Comparison of ENCODE assay signal across 24 mouse cellular contexts in genomic region chr16:66824866-66825265, GRCm38 (mm10).
DNase-seq lines count a peak whose midpoint lies in the region; ATAC-seq and TF ChIP-seq lines count a peak whose summit lies in the region.
"Had no signal": no experiment of that assay in that cellular context is flagged by ENCODE, and none has a peak within 500 bp of the region (broad histone marks: within the 10 kb centered on the region; RNA-seq: fewer than 3 reads in every experiment).

No protein-coding gene starts in this region.

- intact Hi-C loops in left cerebral cortex, postnatal 4 days (cut with DNase I): no loop called here
- intact Hi-C loops in left cerebral cortex, postnatal 36 days (cut with DNase I): no loop called here

- H3K27ac ChIP-seq in forebrain, postnatal 0 days (ENCODE audit: low read depth, low read length): no peak overlapping the region
- no peak overlapping the region for H3K27ac ChIP-seq in forebrain, embryonic 10.5 days
- H3K27ac ChIP-seq: heart, embryonic 15.5 days; hindbrain, embryonic 10.5 days; hindbrain, embryonic 15.5 days had no signal

- H3K4me2 ChIP-seq in forebrain, postnatal 0 days (ENCODE audit: low read depth): no peak overlapping the region
- H3K4me2 ChIP-seq: heart, embryonic 12.5 days; heart, embryonic 15.5 days; hindbrain, embryonic 15.5 days had no signal

- H3K27me3 ChIP-seq in forebrain, postnatal 0 days (ENCODE audit: insufficient read depth, low read length): no peaks in the 10 kb centered on the region
- H3K27me3 ChIP-seq in forebrain, embryonic 10.5 days (ENCODE audit: poor library complexity, severe bottlenecking): no peaks in the 10 kb centered on the region
- H3K27me3 ChIP-seq: heart, embryonic 12.5 days; heart, embryonic 15.5 days; hindbrain, embryonic 15.5 days had no signal

- H3K4me1 ChIP-seq in forebrain, postnatal 0 days (ENCODE audit: insufficient read depth): no peaks in the 10 kb centered on the region
- H3K4me1 ChIP-seq in forebrain, embryonic 10.5 days: no peaks in the 10 kb centered on the region
- H3K4me1 ChIP-seq: heart, embryonic 12.5 days; heart, embryonic 15.5 days; hindbrain, embryonic 10.5 days; hindbrain, embryonic 15.5 days had no signal

- no peak overlapping the region for H3K9ac ChIP-seq in forebrain, postnatal 0 days
- H3K9ac ChIP-seq: heart, embryonic 12.5 days; heart, embryonic 15.5 days; hindbrain, embryonic 15.5 days had no signal

- TF ChIP-seq CTCF in forebrain, postnatal 0 days (IDR thresholded peaks at IDR 0.05; ENCODE audit: low read depth): no peak

- DNase-seq in cerebellum, adult 11-12 months: peak; percentile 18
- peak; percentile 36 to 47 for DNase-seq in cerebellum, postnatal 14 days
- no peak for DNase-seq in cerebellum, adult 11 months
- DNase-seq in forebrain, postnatal 0 days: no peak
- no peak for DNase-seq in forebrain, embryonic 10.5 days (ENCODE audit: extremely low spot score, low spot score)
- DNase-seq in left cerebral cortex, postnatal 4 days: peak; percentile 20
- no peak for DNase-seq in left cerebral cortex, postnatal 36 days (ENCODE audit: low spot score in 2 of 2)
- DNase-seq: adrenal gland, adult 8-10 months; adrenal gland, postnatal 25 days; gastrocnemius, postnatal 25 days; heart, adult 18-20 months; heart, postnatal 10 days; heart, postnatal 36 days; kidney, adult 18-20 months; kidney, adult 9 months had no signal

- ATAC-seq in cerebellum, adult (ENCODE audit: insufficient number of reproducible peaks, low FRiP score, low TSS enrichment): no peak
- ATAC-seq in forebrain, postnatal 0 days: peak; percentile 20; the same call in 1 of the 2 replicates
- ATAC-seq: activated CD4-positive, CD25-positive, alpha-beta regulatory T cell, adult 4 months; forebrain, embryonic 14.5 days; inflammation-experienced regulatory T-cells, adult 6 months; intestine, embryonic 16.5 days had no signal

- WGBS in forebrain, postnatal 0 days: 73% methylated on average over 3 of the region's 3 CpGs
- 84% methylated on average over 3 of the region's 3 CpGs for WGBS in forebrain, embryonic 10.5 days

- no peaks in the 10 kb centered on the region for H3K36me3 ChIP-seq in forebrain, postnatal 0 days (ENCODE audit: insufficient read depth)
- no peaks in the 10 kb centered on the region for H3K36me3 ChIP-seq in forebrain, embryonic 10.5 days (replicated peaks)
- H3K36me3 ChIP-seq: heart, embryonic 12.5 days; heart, embryonic 15.5 days; hindbrain, embryonic 10.5 days; hindbrain, embryonic 15.5 days had no signal

- H3K4me3 ChIP-seq in forebrain, postnatal 0 days (ENCODE audit: low read depth, low read length): no peak overlapping the region
- H3K4me3 ChIP-seq in forebrain, embryonic 10.5 days: no peak overlapping the region
- H3K4me3 ChIP-seq: heart, embryonic 12.5 days; heart, embryonic 15.5 days; hindbrain, embryonic 10.5 days; hindbrain, embryonic 15.5 days had no signal

- no peaks in the 10 kb centered on the region for H3K9me3 ChIP-seq in forebrain, postnatal 0 days (ENCODE audit: low read length)
- no peaks in the 10 kb centered on the region for H3K9me3 ChIP-seq in forebrain, embryonic 10.5 days
- H3K9me3 ChIP-seq: heart, embryonic 12.5 days; heart, embryonic 15.5 days; hindbrain, embryonic 10.5 days; hindbrain, embryonic 15.5 days had no signal

Comparison
In these comparisons a context has a peak if more than half of its experiments do, and no peak if none do; other contexts are left out.
1. DNase-seq: peak in cerebellum, adult 11-12 months (single experiment), cerebellum, postnatal 14 days (2 of 2) and left cerebral cortex, postnatal 4 days (single experiment); none in cerebellum, adult 11 months (single experiment), forebrain, postnatal 0 days (single experiment), forebrain, embryonic 10.5 days (single experiment) and left cerebral cortex, postnatal 36 days (0 of 2).